Mouse (Mus musculus): Measurements from ENCODE around the gene Lhx3. TPM values are rescaled to one million over a fixed set of nuclear protein-coding genes. Genes with fewer than 3 reads are reported as not detected.

Gene Lhx3
- polyA plus RNA-seq (2012; rRNA removed): 0.10 TPM in 1 of 2 replicates, not detected in the other

GRCm38 (mm10) chr2:26208126-26208789 lies at the start of gene Lhx3:
TSS of gene Lhx3 (minus strand) at chr2:26208289.
- DNase-seq (ENCODE audit: low read depth, low spot score): peak; percentile 32
- 6% methylated on average over 19 of the region's 19 CpGs for WGBS

GRCm38 (mm10) chr2:26257315-26258096 lies 49.4 kb upstream of the Lhx3 start:
- DNase-seq (ENCODE audit: low read depth, low spot score): no peak
- WGBS: 56% methylated on average over 16 of the region's 16 CpGs

DNA sequence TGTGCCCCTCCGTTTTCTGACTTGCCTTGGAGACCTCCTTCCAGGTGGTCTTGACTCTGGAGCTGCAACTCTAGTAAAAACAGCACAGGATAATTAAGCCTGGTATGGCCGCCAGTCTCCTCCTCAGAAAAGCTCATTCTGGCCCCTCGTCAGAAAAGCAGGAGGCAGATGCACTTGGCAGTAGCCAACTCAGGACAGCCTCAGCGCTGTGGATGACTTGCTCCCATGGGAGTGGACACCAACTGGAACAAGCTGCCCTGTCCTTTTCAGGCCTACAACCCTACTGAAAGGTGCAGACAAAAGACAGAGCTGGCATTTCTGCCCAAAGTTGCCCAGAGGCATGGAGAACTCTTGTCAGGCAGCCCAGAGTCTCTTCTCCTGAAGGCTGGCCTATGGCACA lies 46.7 kb upstream of the Lhx3 start:
- 77% methylated on average over 4 of the region's 4 CpGs for WGBS
- DNase-seq (ENCODE audit: low read depth, low spot score): no peak

- DNase-seq (ENCODE audit: low read depth, low spot score): no peak
- 42% methylated on average over 8 of the region's 8 CpGs for WGBS
Measured at GRCm38 (mm10) chr2:26252514-26253206, 44.6 kb upstream of the Lhx3 start.

DNA sequence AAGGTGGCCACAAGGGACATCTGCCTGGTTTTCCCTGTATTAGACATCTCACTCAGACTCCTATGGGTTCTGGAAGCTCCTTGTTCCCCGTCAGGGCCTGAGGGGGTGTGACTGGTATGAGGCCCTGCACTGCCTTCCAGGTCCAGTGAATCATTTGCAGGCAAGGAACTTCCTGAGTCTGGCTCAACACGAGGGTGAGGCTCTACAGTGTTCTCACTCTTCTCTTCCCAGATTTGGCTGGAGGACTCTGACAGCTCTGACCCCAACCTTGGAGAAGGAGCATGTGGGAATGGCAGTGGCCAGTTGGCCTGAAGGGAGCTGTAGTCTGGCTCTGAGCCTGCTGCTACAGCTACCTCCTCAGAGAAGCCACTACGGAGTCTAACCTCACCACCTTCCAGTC lies 39.4 kb upstream of the Lhx3 start:
- WGBS: 33% methylated on average over 3 of the region's 3 CpGs
- no peak for DNase-seq (ENCODE audit: low read depth, low spot score)

DNA sequence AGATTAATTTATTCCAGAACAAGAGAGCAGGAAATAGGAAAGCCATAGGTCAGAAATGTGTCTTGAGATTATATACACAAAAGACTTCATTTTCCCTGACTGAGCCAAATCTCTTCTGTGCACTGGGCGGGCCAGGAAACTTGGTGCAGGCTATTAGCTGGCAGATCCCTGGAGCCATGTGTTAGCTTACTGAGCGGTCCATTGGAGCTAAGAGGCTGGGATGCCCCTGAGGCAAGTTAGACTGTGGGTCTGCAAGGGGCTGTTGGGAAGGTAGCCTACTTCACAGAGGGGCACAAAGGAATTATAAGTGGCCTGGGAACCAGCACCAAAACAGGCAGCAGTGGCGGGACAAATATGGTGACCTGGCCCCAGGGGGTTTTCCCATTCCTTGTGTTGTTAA lies 32.8 kb upstream of the Lhx3 start:
- 53% methylated on average over 3 of the region's 3 CpGs for WGBS
- no peak for DNase-seq (ENCODE audit: low read depth, low spot score)

DNA sequence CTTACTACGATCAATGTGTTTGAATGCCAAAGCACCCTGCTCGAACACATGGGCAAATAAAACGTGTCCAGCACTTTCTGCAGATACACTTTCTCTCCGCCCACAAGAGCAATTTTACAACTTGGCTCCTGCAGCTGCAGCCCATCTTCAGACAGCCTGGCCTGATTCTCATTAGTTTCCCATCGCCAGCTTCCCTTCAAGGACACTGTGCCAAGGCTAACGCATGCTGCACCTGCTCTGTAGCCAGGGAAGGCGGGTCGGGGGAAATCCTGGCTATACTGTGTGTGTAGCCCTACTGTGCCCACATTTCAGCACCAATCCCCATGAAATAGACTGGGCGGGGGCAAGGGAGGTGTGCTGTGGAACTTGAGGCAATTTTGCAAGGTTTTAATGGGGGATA lies 32.2 kb upstream of the Lhx3 start:
- WGBS: 11% methylated on average over 9 of the region's 9 CpGs
- no peak for DNase-seq (ENCODE audit: low read depth, low spot score)

DNA sequence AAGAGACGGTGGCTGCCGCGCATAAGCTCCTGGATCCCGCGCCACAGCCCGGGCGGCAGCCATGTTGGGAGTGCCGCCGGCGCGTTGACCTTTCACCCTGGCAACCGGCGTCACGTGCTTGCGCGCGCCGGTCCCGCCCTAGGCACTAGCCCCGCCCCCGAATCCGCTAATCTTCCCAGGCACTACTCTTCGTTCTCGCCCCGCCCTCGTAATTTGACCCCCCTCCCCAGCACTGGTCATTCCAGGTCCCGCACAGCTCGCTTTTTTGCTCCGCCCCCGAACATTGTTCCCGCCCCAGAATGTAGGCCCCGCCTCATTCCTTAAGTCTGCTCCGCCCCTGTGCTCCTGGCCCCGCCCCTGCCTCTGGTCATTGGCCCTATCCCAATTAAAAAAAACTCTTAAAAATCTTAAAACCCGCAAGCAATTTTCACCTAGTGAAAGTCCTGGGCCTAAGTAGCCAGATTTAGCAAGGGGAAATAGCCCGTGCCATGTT lies 29.2 kb upstream of the Lhx3 start, which contains the start of gene Qsox2:
Gene Qsox2, minus strand, starts transcription at position 236 of the 493 bp plus-strand sequence.
- DNase-seq (ENCODE audit: low read depth, low spot score): peak; percentile 76
- WGBS: 1% methylated on average over 36 of the region's 36 CpGs

DNA sequence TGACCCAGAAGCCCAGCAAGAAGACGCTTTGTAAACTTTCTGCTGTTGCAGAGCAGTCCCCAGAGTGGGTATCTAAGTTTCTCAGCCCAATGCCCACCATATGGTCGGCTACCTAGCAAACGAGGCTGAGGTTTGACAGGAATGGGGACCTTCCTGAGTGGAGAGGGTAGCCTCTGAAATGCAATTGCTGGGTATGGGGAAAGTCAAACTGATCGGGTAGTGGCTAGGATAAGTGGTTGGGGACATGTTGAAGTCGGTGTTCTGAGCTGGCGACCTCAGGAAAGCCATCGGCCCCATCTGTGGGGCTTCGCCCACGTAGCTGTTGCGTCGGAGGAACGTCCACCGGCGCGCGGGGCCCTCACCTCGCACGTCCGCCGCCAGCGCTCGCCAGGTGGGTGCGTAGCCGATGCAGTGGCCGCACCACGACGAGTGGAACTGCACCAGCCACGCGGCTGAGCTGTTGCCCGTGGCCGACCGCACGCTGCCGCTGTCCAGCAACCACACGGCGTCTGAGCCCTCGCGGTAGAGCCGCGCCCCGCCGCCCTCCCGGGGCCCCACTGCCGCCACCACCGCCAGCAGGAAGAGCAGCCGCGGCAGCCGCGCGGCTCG lies 28.7 kb upstream of the Lhx3 start:
- under 1% methylated on average over 51 of the region's 51 CpGs for WGBS
- DNase-seq (ENCODE audit: low read depth, low spot score): no peak

DNA sequence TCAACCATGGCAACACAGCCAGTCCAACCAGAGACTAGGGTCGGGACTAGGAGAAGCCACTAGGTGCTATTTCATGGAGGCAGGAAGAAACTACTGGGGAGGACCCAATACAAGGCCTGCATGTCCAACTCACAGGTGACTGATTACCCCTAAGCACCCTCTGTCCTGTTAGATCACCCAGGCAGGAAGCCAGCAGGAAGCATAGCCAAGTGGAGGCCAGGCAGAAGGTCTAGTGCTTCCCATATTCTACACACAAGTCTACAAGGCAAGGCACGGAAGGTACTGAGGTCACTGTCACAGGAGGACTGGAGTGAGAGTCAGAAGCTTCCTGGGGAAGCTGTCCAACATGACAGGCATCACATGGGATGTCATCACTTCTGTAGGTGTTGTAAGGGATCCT lies 26.7 kb upstream of the Lhx3 start:
- DNase-seq (ENCODE audit: low read depth, low spot score): no peak
- 30% methylated on average over 2 of the region's 2 CpGs for WGBS

DNA sequence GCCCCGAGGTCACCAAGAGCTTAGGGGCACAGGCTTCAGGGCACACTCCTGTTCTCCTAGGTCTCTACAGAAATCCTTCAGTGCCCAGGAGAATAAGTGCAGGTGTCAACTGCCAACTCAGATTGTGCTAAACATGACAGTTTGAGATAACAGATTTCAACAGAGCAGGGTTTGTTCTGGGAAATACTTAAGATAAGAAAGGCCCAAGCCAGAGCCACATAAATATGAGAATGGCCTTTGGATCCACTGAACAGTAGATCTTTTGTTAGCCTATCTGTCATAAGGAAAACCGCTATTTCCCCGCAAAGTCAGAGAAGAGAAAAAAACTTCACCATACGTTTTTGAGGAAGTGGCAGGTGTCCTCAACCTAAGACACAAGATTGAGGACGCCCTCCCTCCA lies 26.2 kb upstream of the Lhx3 start:
- no peak for DNase-seq (ENCODE audit: low read depth, low spot score)
- 46% methylated on average over 5 of the region's 5 CpGs for whole genome bisulfite sequencing

DNA sequence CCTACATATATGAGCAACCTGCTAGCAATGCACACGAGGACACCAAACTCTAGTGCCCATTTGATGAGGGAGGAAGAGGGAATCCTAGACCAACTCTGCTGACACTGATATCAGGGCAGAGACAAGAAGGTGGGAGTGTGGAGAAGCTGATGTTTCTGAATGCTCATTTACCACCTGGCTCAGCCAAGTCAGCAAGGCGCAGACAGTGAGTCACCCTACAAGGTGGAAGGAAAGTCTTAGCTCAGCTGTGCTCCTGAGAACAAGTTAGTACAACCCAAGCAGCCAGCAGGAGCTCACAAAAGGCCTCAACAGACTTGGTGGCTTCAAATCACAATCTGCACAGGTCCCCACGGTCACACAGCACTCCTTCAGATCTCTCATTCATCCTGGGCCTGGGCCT lies 23.3 kb upstream of the Lhx3 start:
- no peak for DNase-seq (ENCODE audit: low read depth, low spot score)
- 53% methylated on average over 3 of the region's 3 CpGs for WGBS

DNA sequence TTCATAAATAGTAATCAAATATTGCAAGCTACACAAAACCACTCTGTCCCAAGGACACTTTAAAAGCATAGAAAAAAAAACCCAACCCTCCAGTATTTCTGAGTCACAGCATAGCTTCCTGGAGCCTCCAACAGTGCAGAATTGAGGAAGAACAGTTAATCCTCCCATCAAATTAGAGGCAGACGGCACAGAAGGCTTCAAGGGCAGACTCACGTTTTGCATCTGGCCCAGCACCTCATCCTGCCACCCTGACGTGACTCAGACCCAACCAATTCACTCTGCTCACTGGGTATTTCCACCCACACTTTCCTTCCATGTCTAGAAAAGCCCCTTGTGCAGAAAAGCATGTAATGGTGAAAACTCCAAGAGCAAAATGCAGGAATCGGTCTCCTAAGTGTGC lies 22.2 kb upstream of the Lhx3 start:
- WGBS: 31% methylated on average over 4 of the region's 4 CpGs
- no peak for DNase-seq (ENCODE audit: low read depth, low spot score)

DNA sequence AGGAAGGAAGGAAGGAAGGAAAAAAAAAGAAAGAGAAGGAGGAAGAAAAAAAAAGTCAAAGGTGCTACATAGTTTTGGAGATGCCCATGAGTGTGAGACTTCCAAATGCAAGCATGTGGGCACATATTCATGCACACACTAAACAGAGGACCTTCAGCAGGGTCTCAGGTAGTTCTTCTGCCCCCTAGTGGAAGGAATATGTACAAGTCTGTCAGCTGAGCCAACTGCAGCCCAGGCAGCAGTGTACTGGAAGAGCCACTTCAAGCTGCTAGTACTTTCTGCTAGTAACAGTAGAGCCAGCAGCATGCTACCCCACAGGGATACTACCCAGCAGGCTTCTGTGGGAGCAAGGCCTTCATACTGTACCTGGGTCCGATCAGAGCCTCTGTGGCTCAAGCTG lies 19.7 kb upstream of the Lhx3 start:
- DNase-seq (ENCODE audit: low read depth, low spot score): no peak
- 93% methylated on average over 1 of the region's 1 CpGs for WGBS

- DNase-seq (ENCODE audit: low read depth, low spot score): no peak
- 64% methylated on average over 4 of the region's 4 CpGs for WGBS
Measured at GRCm38 (mm10) chr2:26225242-26225641, 17.2 kb upstream of the Lhx3 start.

DNA sequence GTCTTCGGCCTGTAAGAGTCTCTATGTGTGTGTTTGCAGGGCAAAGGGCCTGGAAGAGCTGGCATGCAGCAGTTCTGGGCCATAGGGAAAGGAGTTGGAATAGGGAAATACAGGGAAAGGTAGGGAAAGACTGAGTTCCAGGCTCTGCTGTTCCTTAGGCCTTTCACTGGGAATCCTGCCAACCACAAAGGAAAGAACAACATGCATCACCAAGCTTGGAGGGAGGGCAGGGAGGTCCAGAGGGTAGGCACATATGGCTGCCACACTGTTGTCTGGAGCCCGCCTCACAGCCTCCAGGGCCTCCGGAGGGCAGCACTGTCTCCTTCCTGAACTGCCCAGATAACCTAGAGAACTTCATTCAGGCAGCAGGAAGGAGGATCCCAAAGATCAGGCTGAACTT lies 15.9 kb upstream of the Lhx3 start:
- 88% methylated on average over 3 of the region's 3 CpGs for WGBS
- no peak for DNase-seq (ENCODE audit: low read depth, low spot score)

GRCm38 (mm10) chr2:26214526-26214925 lies 6.4 kb upstream of the Lhx3 start:
- 5% methylated on average over 3 of the region's 3 CpGs for WGBS
- DNase-seq (ENCODE audit: low read depth, low spot score): no peak

GRCm38 (mm10) chr2:26209566-26209965 lies 1.5 kb upstream of the Lhx3 start:
- DNase-seq (ENCODE audit: low read depth, low spot score): no peak
- 74% methylated on average over 3 of the region's 3 CpGs for WGBS

- DNase-seq (ENCODE audit: low read depth, low spot score): no peak
- 31% methylated on average over 9 of the region's 9 CpGs for WGBS
Measured at GRCm38 (mm10) chr2:26207559-26207958, 530 bp downstream of the Lhx3 start.

DNA sequence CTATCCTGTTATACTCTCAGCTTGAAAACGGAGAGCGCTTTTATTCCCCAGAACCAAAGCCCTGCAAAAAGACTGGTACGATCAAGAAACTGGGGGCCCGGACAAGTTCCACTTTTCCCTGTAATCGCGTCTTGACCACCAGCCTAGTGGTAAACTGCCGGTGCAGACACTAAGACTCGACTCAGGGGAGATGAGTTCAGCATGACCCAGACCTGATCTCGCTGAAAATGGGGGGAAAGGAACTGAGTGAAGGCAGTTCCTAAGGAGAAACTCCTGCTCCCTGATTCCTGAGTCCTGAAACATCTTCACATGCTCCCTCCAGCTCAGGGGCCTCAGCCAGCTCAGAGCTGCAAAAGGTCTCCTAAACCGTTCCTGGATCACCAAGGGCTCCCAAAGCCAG lies 2.3 kb downstream of the Lhx3 start:
- no peak for DNase-seq (ENCODE audit: low read depth, low spot score)
- 23% methylated on average over 10 of the region's 10 CpGs for WGBS
